10 mouse cellular contexts compared by ENCODE assay signal in genomic region chr10:68909018-68909417, GRCm38 (mm10).
DNase-seq lines count a peak whose midpoint lies in the region; ATAC-seq and TF ChIP-seq lines count a peak whose summit lies in the region.
"Had no signal": no experiment of that assay in that cellular context is flagged by ENCODE, and none has a peak within 500 bp of the region (broad histone marks: within the 10 kb centered on the region; RNA-seq: fewer than 3 reads in every experiment).

No protein-coding gene starts in this region.

- no peak for TF ChIP-seq CTCF in left cerebral cortex, adult 2 months (IDR thresholded peaks at IDR 0.05)

- no peak overlapping the region for H3K9ac ChIP-seq in embryonic facial prominence, embryonic 13.5 days
- no peak overlapping the region for H3K9ac ChIP-seq in embryonic facial prominence, embryonic 15.5 days
- no peak overlapping the region for H3K9ac ChIP-seq in midbrain, embryonic 12.5 days (replicated peaks)
- H3K9ac ChIP-seq: heart, embryonic 15.5 days; lung, embryonic 15.5 days had no signal

- H3K4me3 ChIP-seq in embryonic facial prominence, embryonic 13.5 days = no peak overlapping the region
- H3K4me3 ChIP-seq in embryonic facial prominence, embryonic 10.5 days = no peak overlapping the region
- peak overlapping the region; percentile 26 for H3K4me3 ChIP-seq in left cerebral cortex, adult 2 months
- H3K4me3 ChIP-seq in embryonic facial prominence, embryonic 15.5 days (replicated peaks) = no peak overlapping the region
- H3K4me3 ChIP-seq in midbrain, embryonic 12.5 days = no peak overlapping the region
- H3K4me3 ChIP-seq: heart, embryonic 15.5 days; lung, embryonic 15.5 days had no signal

- no peak for ATAC-seq in embryonic facial prominence, embryonic 13.5 days (ENCODE audit: insufficient number of reproducible peaks, insufficient read depth, low FRiP score, low TSS enrichment, low read depth)
- ATAC-seq in embryonic facial prominence, embryonic 15.5 days (ENCODE audit: insufficient number of reproducible peaks, low FRiP score, low TSS enrichment, low read depth) = no peak
- peak; percentile 38; the same call in 1 of the 2 replicates for ATAC-seq in midbrain, embryonic 12.5 days (ENCODE audit: low FRiP score, low read depth)

- H3K4me1 ChIP-seq in embryonic facial prominence, embryonic 13.5 days = no peaks in the 10 kb centered on the region
- no peaks in the 10 kb centered on the region for H3K4me1 ChIP-seq in embryonic facial prominence, embryonic 10.5 days
- peaks cover 5% of the 10 kb centered on the region; the same call in 1 of the 2 replicates for H3K4me1 ChIP-seq in embryonic facial prominence, embryonic 15.5 days
- H3K4me1 ChIP-seq in midbrain, embryonic 12.5 days = peaks cover 7% of the 10 kb centered on the region; the same call in 1 of the 2 replicates
- H3K4me1 ChIP-seq: heart, embryonic 15.5 days; lung, embryonic 15.5 days had no signal

- H3K4me2 ChIP-seq in embryonic facial prominence, embryonic 13.5 days = peak overlapping the region; percentile 24; the same call in 1 of the 2 replicates
- 0 out of 2 replicates have a peak overlapping the region, but pooled peaks have one; percentile 8 for H3K4me2 ChIP-seq in embryonic facial prominence, embryonic 15.5 days (replicated peaks)
- peak overlapping the region; percentile 40 for H3K4me2 ChIP-seq in midbrain, embryonic 12.5 days (replicated peaks)
- H3K4me2 ChIP-seq: heart, embryonic 15.5 days; lung, embryonic 15.5 days had no signal

- no peaks in the 10 kb centered on the region for H3K27me3 ChIP-seq in embryonic facial prominence, embryonic 13.5 days
- no peaks in the 10 kb centered on the region for H3K27me3 ChIP-seq in embryonic facial prominence, embryonic 10.5 days (replicated peaks; ENCODE audit: low read depth, poor library complexity, severe bottlenecking)
- no peaks in the 10 kb centered on the region for H3K27me3 ChIP-seq in embryonic facial prominence, embryonic 15.5 days
- H3K27me3 ChIP-seq in midbrain, embryonic 12.5 days = no peaks in the 10 kb centered on the region
- H3K27me3 ChIP-seq: heart, embryonic 15.5 days; lung, embryonic 15.5 days had no signal

- 48% methylated on average over 10 of the region's 10 CpGs for WGBS in embryonic facial prominence, embryonic 13.5 days
- 77% methylated on average over 10 of the region's 10 CpGs for WGBS in embryonic facial prominence, embryonic 10.5 days
- WGBS in embryonic facial prominence, embryonic 15.5 days = 45% methylated on average over 10 of the region's 10 CpGs
- WGBS in midbrain, embryonic 12.5 days = 50% methylated on average over 10 of the region's 10 CpGs

- no peaks in the 10 kb centered on the region for H3K9me3 ChIP-seq in embryonic facial prominence, embryonic 13.5 days
- H3K9me3 ChIP-seq in embryonic facial prominence, embryonic 10.5 days = no peaks in the 10 kb centered on the region
- H3K9me3 ChIP-seq in embryonic facial prominence, embryonic 15.5 days (replicated peaks) = no peaks in the 10 kb centered on the region
- no peaks in the 10 kb centered on the region for H3K9me3 ChIP-seq in midbrain, embryonic 12.5 days
- H3K9me3 ChIP-seq: heart, embryonic 15.5 days; lung, embryonic 15.5 days had no signal

- no peak for DNase-seq in embryonic facial prominence, embryonic 10.5 days (ENCODE audit: low spot score)
- no peak for DNase-seq in left cerebral cortex, adult 2 months (ENCODE audit: extremely low spot score in 1 of 2, low spot score in 2 of 2)
- no peak for DNase-seq in left cerebral cortex, adult 11 months (ENCODE audit: low spot score)
- DNase-seq in liver = no peak
- no peak for DNase-seq in adrenal gland, adult 2 months

- intact Hi-C loops in left cerebral cortex, adult 2 months (cut with DNase I) = loop anchor here (2.0 to 10.0 kb wide), 4 partner anchors 198 to 554 kb away; no protein-coding TSS in a partner anchor

- no peaks in the 10 kb centered on the region for H3K36me3 ChIP-seq in embryonic facial prominence, embryonic 13.5 days
- no peaks in the 10 kb centered on the region for H3K36me3 ChIP-seq in embryonic facial prominence, embryonic 10.5 days (replicated peaks)
- H3K36me3 ChIP-seq in embryonic facial prominence, embryonic 15.5 days = no peaks in the 10 kb centered on the region
- no peaks in the 10 kb centered on the region for H3K36me3 ChIP-seq in midbrain, embryonic 12.5 days
- H3K36me3 ChIP-seq: heart, embryonic 15.5 days; lung, embryonic 15.5 days had no signal

- no peak overlapping the region for H3K27ac ChIP-seq in embryonic facial prominence, embryonic 13.5 days
- no peak overlapping the region for H3K27ac ChIP-seq in embryonic facial prominence, embryonic 10.5 days (replicated peaks)
- no peak overlapping the region for H3K27ac ChIP-seq in left cerebral cortex, adult 2 months
- H3K27ac ChIP-seq in embryonic facial prominence, embryonic 15.5 days (replicated peaks) = peak overlapping the region; percentile 51; the same call in 1 of the 2 replicates
- H3K27ac ChIP-seq in midbrain, embryonic 12.5 days (replicated peaks) = peak overlapping the region; percentile 46
- H3K27ac ChIP-seq: heart, embryonic 15.5 days; lung, embryonic 15.5 days had no signal

Comparison
In these comparisons a context has a peak if more than half of its experiments do, and no peak if none do; other contexts are left out.
1. H3K27ac ChIP-seq: peak in embryonic facial prominence, embryonic 15.5 days (single experiment) and midbrain, embryonic 12.5 days (single experiment); none in embryonic facial prominence, embryonic 13.5 days (single experiment), embryonic facial prominence, embryonic 10.5 days (single experiment) and left cerebral cortex, adult 2 months (single experiment).
2. Peak in every context shown above with its lines, with median percentiles within 50 percentile points of each other: H3K4me2 ChIP-seq.